Mouse (Mus musculus) neural tube, embryonic 12.5 days (tissue): ENCODE measurements around the gene Sox2. TPM values are rescaled to one million over a fixed set of nuclear protein-coding genes. Genes with fewer than 3 reads are reported as not detected.

ENCODE experiments used
- ATAC-seq: fragments of 200-750 bp; cut with Nextera tagmentation; 2 replicates; pipeline ENCODE4 v1.8.0; 2017; ENCODE audit warnings: low read depth, mild to moderate bottlenecking, moderate TSS enrichment, moderate library complexity; ENCODE audit not compliant: low FRiP score
- H3K27ac ChIP-seq: fragments of 300-500 bp; sonication (generic); 2 replicates; pipeline ENCODE4 v1.5.1; 2016
- H3K27me3 ChIP-seq: fragments of 300-500 bp; sonication (generic); replicated peaks from 2 replicates; pipeline ENCODE4 v1.6.1; 2016; ENCODE audit warnings: mild to moderate bottlenecking
- H3K36me3 ChIP-seq: fragments of 300-500 bp; sonication (generic); 2 replicates; pipeline ENCODE4 v1.6.1; 2016; ENCODE audit warnings: mild to moderate bottlenecking
- H3K4me1 ChIP-seq: fragments of 300-500 bp; sonication (generic); 2 replicates; pipeline ENCODE4 v1.6.1; 2016
- H3K4me2 ChIP-seq: fragments of 300-500 bp; sonication (generic); replicated peaks from 2 replicates; pipeline ENCODE4 v1.6.1; 2016; ENCODE audit warnings: mild to moderate bottlenecking
- H3K4me3 ChIP-seq: fragments of 300-500 bp; sonication (generic); 2 replicates; pipeline ENCODE4 v1.5.1; 2016
- H3K9ac ChIP-seq: fragments of 300-500 bp; sonication (generic); 2 replicates; pipeline ENCODE4 v1.6.1; 2016; ENCODE audit warnings: mild to moderate bottlenecking
- H3K9me3 ChIP-seq: fragments of 300-500 bp; sonication (generic); 2 replicates; pipeline ENCODE4 v1.6.1; 2016; ENCODE audit warnings: mild to moderate bottlenecking
- WGBS: fragments of 180-500 bp; shearing (Covaris S2); methylation state at CpG from one replicate; pipeline ENCODE4 v1.1.7; 2016; 5-methylcytosine and 5-hydroxymethylcytosine counted together
- polyA plus RNA-seq: library from polyadenylated mRNA; unstranded; fragments of >200 nt; fragmentation: Nextera tagmentation; extraction: Ambion mirVana; gene quantifications from 2 replicates; pipeline ENCODE4 v1.2.1, GENCODE M21; 2016

Sox2 gene
- polyA plus RNA-seq, 1 experiment from 2014 or later: 48.0 TPM

- Histone ChIP-seq H3K4me1 (peaks cover 33% of the 10 kb centered on the region), H3K9me3 (no peaks in the 10 kb centered on the region), H3K4me3 (peak overlapping the region; percentile 74), H3K36me3 (no peaks in the 10 kb centered on the region), H3K27ac (peak overlapping the region; percentile 61; the same call in 1 of the 2 replicates), H3K27me3 (peaks cover 13% of the 10 kb centered on the region), H3K9ac (peak overlapping the region; percentile 73), H3K4me2 (peak overlapping the region; percentile 84)
- no peak for ATAC-seq
- under 1% methylated on average over 19 of the region's 19 CpGs for WGBS
Measured at GRCm38 (mm10) chr3:34648105-34648832, 1.9 kb upstream of the Sox2 start.

GRCm38 (mm10) chr3:34648833-34649719 is 1.1 kb upstream of the Sox2 start:
- H3K4me2 ChIP-seq: peak overlapping the region; percentile 84
- peak; percentile 60 for ATAC-seq
- H3K9me3 ChIP-seq: no peaks in the 10 kb centered on the region
- under 1% methylated on average over 50 of the region's 50 CpGs for WGBS
- H3K4me1 ChIP-seq: peaks cover 29% of the 10 kb centered on the region
- peak overlapping the region; percentile 74 for H3K4me3 ChIP-seq
- H3K36me3 ChIP-seq: no peaks in the 10 kb centered on the region
- peak overlapping the region; percentile 61 for H3K27ac ChIP-seq
- H3K9ac ChIP-seq: peak overlapping the region; percentile 73
- peaks cover 6% of the 10 kb centered on the region; the same call in 1 of the 2 replicates for H3K27me3 ChIP-seq

GRCm38 (mm10) chr3:34650621-34651361 is 586 bp downstream of the Sox2 start:
- H3K36me3 ChIP-seq: no peaks in the 10 kb centered on the region
- peak overlapping the region; percentile 74 for H3K4me3 ChIP-seq
- peak overlapping the region; percentile 84 for H3K4me2 ChIP-seq
- peak overlapping the region; percentile 94 for H3K9ac ChIP-seq
- ATAC-seq: peak; percentile 7; the same call in 1 of the 2 replicates
- peaks cover 7% of the 10 kb centered on the region for H3K27me3 ChIP-seq
- no peaks in the 10 kb centered on the region for H3K9me3 ChIP-seq
- under 1% methylated on average over 67 of the region's 67 CpGs for WGBS
- peak overlapping the region; percentile 95 for H3K27ac ChIP-seq
- peaks cover 25% of the 10 kb centered on the region for H3K4me1 ChIP-seq

GRCm38 (mm10) chr3:34651486-34652170 is 1.4 kb downstream of the Sox2 start:
- Histone ChIP-seq H3K9ac (peak overlapping the region; percentile 94), H3K27me3 (peaks cover 9% of the 10 kb centered on the region)
- under 1% methylated on average over 26 of the region's 26 CpGs for WGBS

GRCm38 (mm10) chr3:34652616-34653015 is 2.4 kb downstream of the Sox2 start:
- under 1% methylated on average over 14 of the region's 14 CpGs for WGBS
- H3K27ac ChIP-seq: peak overlapping the region; percentile 33; the same call in 1 of the 2 replicates
- peaks cover 16% of the 10 kb centered on the region for H3K27me3 ChIP-seq
- H3K36me3 ChIP-seq: no peaks in the 10 kb centered on the region
- H3K9ac ChIP-seq: peak overlapping the region; percentile 78
- ATAC-seq: no peak
- peak overlapping the region; percentile 41 for H3K4me3 ChIP-seq
- H3K4me2 ChIP-seq: peak overlapping the region; percentile 39
- H3K4me1 ChIP-seq: peaks cover 24% of the 10 kb centered on the region
- no peaks in the 10 kb centered on the region for H3K9me3 ChIP-seq

More at GRCm38 (mm10) chr3:34651486-34652170, 1.4 kb downstream of the Sox2 start:
- Histone ChIP-seq H3K4me3 (peak overlapping the region; percentile 74), H3K27ac (peak overlapping the region; percentile 95), H3K4me1 (peaks cover 19% of the 10 kb centered on the region), H3K4me2 (peak overlapping the region; percentile 84), H3K9me3 (no peaks in the 10 kb centered on the region), H3K36me3 (no peaks in the 10 kb centered on the region)
- no peak for ATAC-seq

GRCm38 (mm10) chr3:34653235-34653976 is 3.2 kb downstream of the Sox2 start:
- under 1% methylated on average over 26 of the region's 26 CpGs for WGBS
- peaks cover 24% of the 10 kb centered on the region for H3K27me3 ChIP-seq
- H3K4me3 ChIP-seq: peak overlapping the region; percentile 41
- H3K4me1 ChIP-seq: peaks cover 24% of the 10 kb centered on the region
- H3K36me3 ChIP-seq: no peaks in the 10 kb centered on the region
- no peak for ATAC-seq
- H3K4me2 ChIP-seq: peak overlapping the region; percentile 79
- H3K9me3 ChIP-seq: no peaks in the 10 kb centered on the region
- H3K9ac ChIP-seq: peak overlapping the region; percentile 78
- H3K27ac ChIP-seq: peak overlapping the region; percentile 33; the same call in 1 of the 2 replicates

GRCm38 (mm10) chr3:34653977-34654500 is 3.8 kb downstream of the Sox2 start:
- H3K27ac ChIP-seq: no peak overlapping the region
- ATAC-seq: no peak
- peaks cover 28% of the 10 kb centered on the region for H3K27me3 ChIP-seq
- peaks cover 18% of the 10 kb centered on the region for H3K4me1 ChIP-seq
- no peaks in the 10 kb centered on the region for H3K36me3 ChIP-seq
- peak overlapping the region; percentile 41 for H3K4me3 ChIP-seq
- WGBS: 2% methylated on average over 9 of the region's 9 CpGs
- peak overlapping the region; percentile 79 for H3K4me2 ChIP-seq
- no peaks in the 10 kb centered on the region for H3K9me3 ChIP-seq
- peak overlapping the region; percentile 78 for H3K9ac ChIP-seq

GRCm38 (mm10) chr3:34654781-34655180 is 4.6 kb downstream of the Sox2 start:
- Histone ChIP-seq H3K4me2 (peak overlapping the region; percentile 79), H3K4me3 (peak overlapping the region; percentile 41), H3K9me3 (no peaks in the 10 kb centered on the region), H3K4me1 (peaks cover 11% of the 10 kb centered on the region), H3K27me3 (peaks cover 22% of the 10 kb centered on the region), H3K36me3 (no peaks in the 10 kb centered on the region), H3K9ac (peak overlapping the region; percentile 78), H3K27ac (no peak overlapping the region)
- ATAC-seq: no peak
- 4% methylated on average over 6 of the region's 6 CpGs for WGBS

- Histone ChIP-seq H3K9me3 (no peaks in the 10 kb centered on the region), H3K27ac (no peak overlapping the region), H3K27me3 (peaks cover 22% of the 10 kb centered on the region), H3K36me3 (no peaks in the 10 kb centered on the region), H3K4me3 (peak overlapping the region; percentile 41), H3K9ac (peak overlapping the region; percentile 78), H3K4me1 (peaks cover 15% of the 10 kb centered on the region), H3K4me2 (peak overlapping the region; percentile 79)
- 0 out of 2 replicates have a peak, but pooled peaks have one; percentile 7 for ATAC-seq
- 5% methylated on average over 11 of the region's 11 CpGs for WGBS
Measured at GRCm38 (mm10) chr3:34655311-34656075, 5.3 kb downstream of the Sox2 start.

- WGBS: 5% methylated on average over 3 of the region's 3 CpGs
- Histone ChIP-seq H3K4me1 (peaks cover 16% of the 10 kb centered on the region), H3K4me3 (peak overlapping the region; percentile 41), H3K27ac (0 out of 2 replicates have a peak overlapping the region, but pooled peaks have one; percentile 26), H3K4me2 (peak overlapping the region; percentile 79), H3K27me3 (peaks cover 22% of the 10 kb centered on the region), H3K9ac (peak overlapping the region; percentile 78), H3K36me3 (no peaks in the 10 kb centered on the region), H3K9me3 (no peaks in the 10 kb centered on the region)
- no peak for ATAC-seq
Measured at GRCm38 (mm10) chr3:34656153-34656552, 5.9 kb downstream of the Sox2 start.
